Mouse (Mus musculus) intestine, postnatal 0 days (tissue): ENCODE measurements around the gene Tecpr2. TPM values are rescaled to one million over a fixed set of nuclear protein-coding genes. Genes with fewer than 3 reads are reported as not detected.

Experiments used
- ATAC-seq: fragments of 200-750 bp; cut with Nextera tagmentation; 2 replicates; pipeline ENCODE4 v1.8.0; 2017; ENCODE audit warnings: mild to moderate bottlenecking, moderate TSS enrichment, moderate library complexity
- H3K27ac ChIP-seq: fragments of 300-500 bp; sonication (generic); 2 replicates; pipeline ENCODE4 v1.5.1; 2014; ENCODE audit warnings: mild to moderate bottlenecking, low read depth, low read length, moderate library complexity
- H3K27me3 ChIP-seq: fragments of 300-500 bp; sonication (generic); replicated peaks from 2 replicates; pipeline ENCODE4 v1.6.1; 2014; ENCODE audit warnings: low read length, mixed read lengths; ENCODE audit not compliant: control insufficient read depth, insufficient read depth
- H3K36me3 ChIP-seq: fragments of 300-500 bp; sonication (generic); 2 replicates; pipeline ENCODE4 v1.6.1; 2014; ENCODE audit warnings: mild to moderate bottlenecking, moderate library complexity; ENCODE audit not compliant: control insufficient read depth, insufficient read depth
- H3K4me1 ChIP-seq: fragments of 300-500 bp; sonication (generic); replicated peaks from 2 replicates; pipeline ENCODE4 v1.6.1; 2014; ENCODE audit warnings: antibody characterized with exemption, low read length, mixed read lengths; ENCODE audit not compliant: control insufficient read depth, insufficient read depth
- H3K4me2 ChIP-seq: fragments of 300-500 bp; sonication (generic); replicated peaks from 2 replicates; pipeline ENCODE4 v1.6.1; 2014; ENCODE audit warnings: low read depth, mild to moderate bottlenecking, moderate library complexity
- H3K4me3 ChIP-seq: fragments of 300-500 bp; sonication (generic); 2 replicates; pipeline ENCODE4 v1.5.1; 2014; ENCODE audit warnings: low read depth, low read length
- H3K9ac ChIP-seq: fragments of 300-500 bp; sonication (generic); 2 replicates; pipeline ENCODE4 v1.6.1; 2014; ENCODE audit warnings: mild to moderate bottlenecking, low read depth, low read length
- H3K9me3 ChIP-seq: fragments of 300-500 bp; sonication (generic); 2 replicates; pipeline ENCODE4 v1.6.1; 2016; ENCODE audit warnings: mixed run types; ENCODE audit not compliant: control insufficient read depth
- CTCF ChIP-seq: sonication (generic); IDR thresholded peaks from 2 replicates; pipeline ENCODE4 v1.5.1; 2016; ENCODE audit warnings: low read depth, mild to moderate bottlenecking, control low read depth, antibody characterized with exemption, moderate library complexity
- WGBS: fragments of 180-500 bp; shearing (Covaris S2); extraction: QIAGEN DNeasy Blood & Tissue Kit; methylation state at CpG from one replicate; pipeline ENCODE4 v1.1.7; 2014; 5-methylcytosine and 5-hydroxymethylcytosine counted together
- polyA plus RNA-seq: library from polyadenylated mRNA; unstranded; fragments of >200 nt; fragmentation: Nextera tagmentation; extraction: Ambion mirVana; gene quantifications from 2 replicates; pipeline ENCODE4 v1.2.1, GENCODE M21; 2015

The Tecpr2 gene
- polyA plus RNA-seq, 1 experiment from 2014 or later = 1.3 TPM

DNA sequence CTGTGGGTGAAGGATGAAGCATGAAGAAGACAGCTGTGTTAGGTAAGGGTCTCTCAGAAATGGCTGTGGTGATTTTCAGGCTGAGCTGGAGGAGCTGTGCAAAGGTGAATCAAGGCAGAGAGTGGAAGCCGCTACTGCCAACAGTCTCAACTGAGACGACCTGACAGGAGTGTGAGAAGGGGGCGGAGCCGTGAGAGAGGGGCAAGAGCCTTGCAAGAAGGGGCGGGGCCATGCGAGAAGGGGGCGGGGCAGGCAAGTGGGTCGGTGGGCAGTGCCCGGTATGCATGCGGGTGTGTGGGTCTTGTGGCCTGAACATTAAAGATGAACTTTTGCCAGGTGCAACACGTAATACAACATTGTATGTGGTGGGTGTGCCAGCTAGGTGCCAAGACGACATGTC lies 105.6 kb downstream of the Tecpr2 start:
- no peaks in the 10 kb centered on the region for H3K27me3 ChIP-seq
- H3K9me3 ChIP-seq = peaks cover 6% of the 10 kb centered on the region; the same call in 1 of the 2 replicates
- no peaks in the 10 kb centered on the region for H3K36me3 ChIP-seq
- 37% methylated on average over 12 of the region's 12 CpGs for WGBS
- ATAC-seq = no peak
- TF ChIP-seq CTCF = no peak
- H3K4me3 ChIP-seq = no peak overlapping the region
- H3K27ac ChIP-seq = no peak overlapping the region
- no peaks in the 10 kb centered on the region; the same call in 1 of the 2 replicates for H3K4me1 ChIP-seq
- no peak overlapping the region for H3K9ac ChIP-seq
- H3K4me2 ChIP-seq = no peak overlapping the region

DNA sequence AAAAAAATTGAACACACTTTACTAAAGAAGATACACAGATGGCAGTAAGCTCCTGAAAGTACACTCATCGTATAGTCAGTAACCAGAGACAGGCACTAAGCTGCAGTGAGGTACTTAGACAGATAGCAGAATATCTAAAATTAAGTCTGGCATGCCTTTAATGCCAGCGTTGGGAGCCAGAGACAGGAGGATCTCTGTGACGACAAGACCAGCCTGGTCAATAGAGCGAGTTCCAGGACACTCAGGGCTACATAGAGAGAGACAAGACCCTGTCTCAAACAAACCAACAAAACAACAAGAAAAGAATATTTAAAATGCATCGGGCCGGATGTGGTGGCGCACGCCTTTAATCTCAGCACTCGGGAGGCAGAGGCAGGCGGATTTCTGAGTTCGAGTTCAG lies 109.0 kb downstream of the Tecpr2 start:
- Histone ChIP-seq H3K27ac (no peak overlapping the region), H3K36me3 (no peaks in the 10 kb centered on the region), H3K4me1 (no peaks in the 10 kb centered on the region), H3K9ac (no peak overlapping the region), H3K4me3 (no peak overlapping the region), H3K9me3 (peaks cover 6% of the 10 kb centered on the region; the same call in 1 of the 2 replicates), H3K27me3 (no peaks in the 10 kb centered on the region), H3K4me2 (no peak overlapping the region)
- no peak for ATAC-seq
- WGBS = 95% methylated on average over 11 of the region's 11 CpGs
- no peak for TF ChIP-seq CTCF

DNA sequence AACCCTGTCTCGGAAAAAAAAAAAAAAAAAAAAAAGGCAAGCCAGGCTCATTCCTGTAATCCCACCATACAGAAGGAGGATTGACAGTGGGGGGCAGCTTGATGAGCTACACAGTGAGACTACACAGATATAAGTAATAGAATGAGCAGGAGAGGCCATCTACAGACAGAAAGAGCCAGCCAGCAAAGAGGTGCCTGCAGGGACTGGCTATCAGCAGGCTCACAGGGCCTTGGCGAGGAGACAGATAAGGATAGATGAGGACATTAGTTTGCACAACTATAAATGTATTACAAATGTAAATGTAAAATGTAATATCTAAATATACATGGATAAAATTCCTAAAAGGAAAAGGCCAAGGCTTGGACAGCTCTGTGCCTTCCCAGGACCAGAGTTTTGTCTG lies 110.8 kb downstream of the Tecpr2 start:
- no peaks in the 10 kb centered on the region for H3K4me1 ChIP-seq
- WGBS = 65% methylated on average over 2 of the region's 2 CpGs
- H3K27ac ChIP-seq = no peak overlapping the region
- TF ChIP-seq CTCF = no peak
- H3K4me2 ChIP-seq = no peak overlapping the region
- no peak for ATAC-seq
- peaks cover 6% of the 10 kb centered on the region; the same call in 1 of the 2 replicates for H3K9me3 ChIP-seq
- no peak overlapping the region for H3K9ac ChIP-seq
- no peaks in the 10 kb centered on the region for H3K27me3 ChIP-seq
- no peak overlapping the region for H3K4me3 ChIP-seq
- H3K36me3 ChIP-seq = no peaks in the 10 kb centered on the region

DNA sequence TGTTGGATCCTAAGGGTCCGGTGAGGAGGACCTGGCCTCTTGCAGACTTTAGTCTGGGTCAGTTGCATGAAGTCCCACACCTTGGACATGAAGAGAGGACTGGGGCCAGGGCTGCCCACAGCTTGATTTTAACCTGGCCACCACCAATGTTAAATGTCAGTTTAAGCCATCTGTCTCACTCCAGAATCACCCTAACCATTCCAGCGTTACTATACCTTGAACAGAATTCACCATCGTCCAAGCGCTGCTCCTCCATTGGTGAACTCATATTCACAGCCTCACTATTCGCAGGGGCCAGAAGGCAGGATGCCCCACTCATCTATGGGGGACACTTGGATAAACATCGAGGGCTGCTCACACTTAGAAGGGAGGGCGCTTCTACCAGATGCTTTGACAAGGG lies 111.9 kb downstream of the Tecpr2 start:
- Histone ChIP-seq H3K9ac (no peak overlapping the region), H3K4me3 (no peak overlapping the region), H3K9me3 (peaks cover 6% of the 10 kb centered on the region; the same call in 1 of the 2 replicates), H3K36me3 (no peaks in the 10 kb centered on the region), H3K4me2 (no peak overlapping the region), H3K4me1 (no peaks in the 10 kb centered on the region), H3K27ac (no peak overlapping the region), H3K27me3 (no peaks in the 10 kb centered on the region)
- WGBS = 92% methylated on average over 7 of the region's 7 CpGs
- no peak for TF ChIP-seq CTCF
- ATAC-seq = no peak

DNA sequence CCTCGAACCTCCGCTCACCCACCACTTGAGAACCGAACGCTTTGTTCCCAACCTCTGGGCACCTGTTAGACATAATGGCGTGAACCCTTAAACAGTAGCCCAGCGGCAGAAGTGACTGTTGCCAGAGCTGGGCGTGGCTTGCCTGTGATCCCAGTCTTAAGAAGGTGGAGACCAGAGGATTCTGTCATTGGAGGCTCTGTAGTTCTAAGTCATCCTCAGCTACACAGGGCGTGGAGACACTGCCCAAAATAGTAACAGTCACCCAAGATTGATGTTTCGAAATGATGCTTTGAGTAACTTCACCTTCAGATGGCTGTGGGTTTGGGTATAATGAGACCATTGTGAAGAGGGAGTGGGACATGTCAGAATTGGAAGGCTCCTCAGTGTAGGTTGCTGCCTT lies 115.1 kb downstream of the Tecpr2 start:
- Histone ChIP-seq H3K4me2 (no peak overlapping the region), H3K36me3 (no peaks in the 10 kb centered on the region), H3K9me3 (no peaks in the 10 kb centered on the region), H3K4me1 (peaks cover 16% of the 10 kb centered on the region), H3K4me3 (no peak overlapping the region), H3K27me3 (no peaks in the 10 kb centered on the region), H3K27ac (no peak overlapping the region), H3K9ac (no peak overlapping the region)
- WGBS = 77% methylated on average over 9 of the region's 9 CpGs
- TF ChIP-seq CTCF = no peak
- ATAC-seq = no peak

DNA sequence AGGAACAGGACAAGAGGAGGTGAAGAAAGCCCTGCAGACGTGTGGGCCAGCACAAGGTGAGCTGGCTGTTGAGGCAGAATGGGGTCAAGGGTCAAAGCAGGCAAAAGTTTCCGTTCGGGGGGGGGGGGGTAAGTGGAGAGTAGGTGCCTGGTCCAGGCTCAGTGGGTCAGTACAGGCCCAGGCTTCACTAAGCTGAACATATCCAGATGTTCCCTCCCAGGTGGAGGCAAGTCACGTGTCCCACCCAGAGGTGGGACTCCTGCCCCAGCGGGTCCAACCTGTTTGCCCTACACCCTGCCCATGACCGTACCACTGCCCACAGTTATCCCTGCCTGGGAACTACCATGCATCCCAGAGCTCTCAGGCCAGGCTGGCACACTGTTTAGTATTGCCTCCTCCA lies 116.7 kb downstream of the Tecpr2 start:
- H3K4me1 ChIP-seq = peaks cover 21% of the 10 kb centered on the region
- H3K4me3 ChIP-seq = no peak overlapping the region
- H3K27ac ChIP-seq = no peak overlapping the region
- WGBS = 35% methylated on average over 5 of the region's 6 CpGs
- H3K36me3 ChIP-seq = no peaks in the 10 kb centered on the region
- H3K9me3 ChIP-seq = no peaks in the 10 kb centered on the region
- no peak overlapping the region for H3K9ac ChIP-seq
- no peak for TF ChIP-seq CTCF
- H3K27me3 ChIP-seq = no peaks in the 10 kb centered on the region
- no peak overlapping the region for H3K4me2 ChIP-seq
- ATAC-seq = no peak

DNA sequence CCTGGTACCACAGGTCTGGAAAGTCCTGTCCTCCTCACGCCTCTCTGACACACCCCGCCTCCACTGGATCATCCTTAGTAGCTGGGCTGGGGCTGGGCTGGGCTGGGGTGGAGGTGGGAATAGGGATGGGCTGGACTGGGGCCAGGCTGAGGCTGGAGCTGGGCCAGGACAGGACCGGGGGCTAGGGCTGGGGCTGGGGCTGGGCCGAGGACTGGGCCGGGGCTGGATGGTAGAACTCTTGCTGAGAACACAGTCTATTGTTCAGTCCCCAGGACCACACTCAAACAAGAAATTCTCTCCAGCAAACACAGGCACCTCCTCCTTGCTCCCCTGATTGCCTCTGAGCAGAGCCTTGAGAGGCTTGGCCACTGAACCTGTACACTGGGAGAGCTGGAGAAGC lies 117.3 kb downstream of the Tecpr2 start:
- H3K27me3 ChIP-seq = no peaks in the 10 kb centered on the region
- ATAC-seq = no peak
- H3K4me3 ChIP-seq = no peak overlapping the region
- no peaks in the 10 kb centered on the region for H3K36me3 ChIP-seq
- H3K27ac ChIP-seq = peak overlapping the region; percentile 94
- peaks cover 21% of the 10 kb centered on the region for H3K4me1 ChIP-seq
- no peak for TF ChIP-seq CTCF
- H3K4me2 ChIP-seq = no peak overlapping the region
- WGBS = 30% methylated on average over 5 of the region's 5 CpGs
- no peak overlapping the region for H3K9ac ChIP-seq
- H3K9me3 ChIP-seq = no peaks in the 10 kb centered on the region
